Mouse (Mus musculus): ENCODE results near the gene Olfr463. TPM values are rescaled to one million over a fixed set of nuclear protein-coding genes. Genes with fewer than 3 reads are reported as not detected.

Olfr463 gene
- total RNA-seq (2023): not detected

GRCm38 (mm10) chr11:87897287-87897686 lies at the start of gene Olfr463:
Gene Olfr463, minus strand, starts transcription at chr11:87897387.

GRCm38 (mm10) chr11:87920966-87921365 lies 23.8 kb upstream of the Olfr463 start, which contains the start of gene Olfr464:
Gene Olfr464, minus strand, starts transcription at chr11:87920967.

GRCm38 (mm10) chr11:87892168-87892567 lies 5.0 kb downstream of the Olfr463 start, which contains the start of gene Olfr462:
Gene Olfr462, minus strand, starts transcription at chr11:87892268.

GRCm38 (mm10) chr11:87875436-87875835 lies 21.8 kb downstream of the Olfr463 start, which contains the start of gene Epx:
Gene Epx, minus strand, starts transcription at chr11:87875536.

GRCm38 (mm10) chr11:87852690-87853596 lies 44.2 kb downstream of the Olfr463 start, which contains the start of gene Mks1:
Gene Mks1, plus strand, starts transcription at chr11:87853215.

Other genes with a start within 250 kb of the Olfr463 start
- gene Rnf43, start 234.7 kb downstream of the Olfr463 start, total RNA-seq (2023): 2.1 TPM
- 135 TPM for gene Supt4a, start 159.8 kb downstream of the Olfr463 start, total RNA-seq (2023)
- 5.5 TPM for gene Tspoap1, start 136.8 kb downstream of the Olfr463 start, total RNA-seq (2023)
- 0.80 TPM for gene Mpo, start 103.8 kb downstream of the Olfr463 start, total RNA-seq (2023)
- not detected for gene Lpo, start 69.1 kb downstream of the Olfr463 start, total RNA-seq (2023)
- gene Mks1, start 44.2 kb downstream of the Olfr463 start, total RNA-seq (2023): 11.3 TPM
- not detected for gene Epx, start 21.9 kb downstream of the Olfr463 start, total RNA-seq (2023)
- not detected for gene Olfr462, start 5.1 kb downstream of the Olfr463 start, total RNA-seq (2023)
- gene Olfr464, start 23.6 kb upstream of the Olfr463 start, total RNA-seq (2023): not detected
- gene Dynll2, start 90.1 kb upstream of the Olfr463 start, total RNA-seq (2023): 11.6 TPM
- 316 TPM for gene Srsf1, start 150.0 kb upstream of the Olfr463 start, total RNA-seq (2023)
- 54.1 TPM for gene Vezf1, start 170.9 kb upstream of the Olfr463 start, total RNA-seq (2023)
- gene Cuedc1, start 200.7 kb upstream of the Olfr463 start, total RNA-seq (2023): 17.1 TPM